Mouse (Mus musculus) CH12.LX (cell line): ENCODE measurements around the gene Dio1.

Source experiments
- CTCF ChIP-seq, 2 experiments: IDR thresholded peaks in 1 of 2; conservative IDR thresholded peaks in 1 of 2; 2 replicates each; pipeline ENCODE4 v1.5.1; 2011 to 2012; ENCODE audit warnings: low read depth in 2 of 2, low read length in 2 of 2, improper control_type of control experiment in 1 of 2, inconsistent platforms in 1 of 2, mild to moderate bottlenecking in 1 of 2, moderate library complexity in 1 of 2
- ETS1 ChIP-seq: conservative IDR thresholded peaks from 2 replicates; pipeline ENCODE4 v1.6.1; 2012; ENCODE audit warnings: low read depth, mild to moderate bottlenecking, inconsistent platforms, low read length, improper control_type of control experiment, moderate library complexity
- MAFK ChIP-seq: IDR thresholded peaks from 2 replicates; pipeline ENCODE4 v1.6.1; 2011; ENCODE audit warnings: low read length, improper control_type of control experiment; ENCODE audit not compliant: insufficient replicate concordance
- MAX ChIP-seq: IDR thresholded peaks from 2 replicates; pipeline ENCODE4 v1.6.1; 2011; ENCODE audit warnings: low read length, improper control_type of control experiment
- MEF2A ChIP-seq: IDR thresholded peaks from 2 replicates; pipeline ENCODE4 v1.6.1; 2014; ENCODE audit warnings: low read depth, mild to moderate bottlenecking, inconsistent platforms, low read length, improper control_type of control experiment, borderline replicate concordance
- POLR2A ChIP-seq: IDR thresholded peaks from 2 replicates; pipeline ENCODE4 v1.6.1; 2011; ENCODE audit warnings: low read depth, mild to moderate bottlenecking, improper control_type of control experiment, low read length
- SIN3A ChIP-seq: IDR thresholded peaks from 2 replicates; pipeline ENCODE4 v1.6.1; 2012; ENCODE audit warnings: low read length, improper control_type of control experiment, inconsistent platforms
- TBP ChIP-seq: conservative IDR thresholded peaks from 2 replicates; pipeline ENCODE4 v1.6.1; 2011; ENCODE audit warnings: low read depth, low read length, improper control_type of control experiment

DNA sequence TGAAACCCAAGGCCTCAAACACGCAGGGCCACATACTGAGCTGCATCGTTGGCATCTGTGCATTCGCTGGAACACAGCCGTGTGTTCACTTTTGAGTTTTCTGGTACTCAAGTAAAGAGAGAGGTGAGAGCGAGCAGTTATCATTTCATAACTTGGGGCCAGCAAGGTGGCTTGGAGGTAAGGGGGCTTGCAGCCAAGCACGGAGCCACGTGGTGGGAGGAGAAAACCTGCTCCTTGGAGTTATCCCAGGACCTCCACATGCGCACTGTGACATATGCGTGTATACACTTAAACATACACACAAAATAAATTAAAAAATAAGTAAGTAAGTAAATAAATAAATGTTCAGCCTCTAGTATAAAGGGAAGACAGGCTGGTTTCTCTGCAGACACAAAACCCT, 4.7 kb downstream of the Dio1 start:
- TF ChIP-seq SIN3A = no peak
- no peak for TF ChIP-seq MAX
- no peak for TF ChIP-seq POLR2A
- no peak for TF ChIP-seq ETS1
- TF ChIP-seq TBP = no peak
- TF ChIP-seq CTCF (conservative IDR thresholded peaks at IDR 0.05 in 1 of 2, IDR thresholded peaks at IDR 0.05 in 1 of 2; ENCODE audit: low read depth in 2 of 2, low read length in 2 of 2) = no peak
- no peak for TF ChIP-seq MAFK
- no peak for TF ChIP-seq MEF2A
